Mouse (Mus musculus) midbrain, embryonic 16.5 days (tissue): ENCODE measurements at regions not wholly inside any gene's neighbourhood (a gene's known extent, or its start where the extent isn't known, plus 50 kb on each side); places are given as distances from the start of the nearest gene placed in this dataset.

ENCODE experiments used
- ATAC-seq: fragments of 200-750 bp; cut with Nextera tagmentation; 2 replicates; pipeline ENCODE4 v1.8.0; 2017; ENCODE audit warnings: moderate TSS enrichment
- H3K27ac ChIP-seq: fragments of 300-500 bp; sonication (generic); 2 replicates; pipeline ENCODE4 v1.5.1; 2014; ENCODE audit warnings: mild to moderate bottlenecking, low read length, mixed read lengths
- H3K27me3 ChIP-seq: fragments of 300-500 bp; sonication (generic); 2 replicates; pipeline ENCODE4 v1.6.1; 2014; ENCODE audit warnings: low read depth, low read length, mixed read lengths; ENCODE audit not compliant: control insufficient read depth, insufficient read depth
- H3K36me3 ChIP-seq: fragments of 300-500 bp; sonication (generic); 2 replicates; pipeline ENCODE4 v1.6.1; 2014; ENCODE audit warnings: mild to moderate bottlenecking, low read length, moderate library complexity, mixed read lengths; ENCODE audit not compliant: control insufficient read depth, insufficient read depth
- H3K4me1 ChIP-seq: fragments of 300-500 bp; sonication (generic); 2 replicates; pipeline ENCODE4 v1.6.1; 2014; ENCODE audit warnings: mild to moderate bottlenecking, low read length, mixed read lengths; ENCODE audit not compliant: control insufficient read depth, insufficient read depth
- H3K4me2 ChIP-seq: fragments of 300-500 bp; sonication (generic); 2 replicates; pipeline ENCODE4 v1.6.1; 2014; ENCODE audit warnings: mild to moderate bottlenecking, low read length, mixed read lengths
- H3K4me3 ChIP-seq: fragments of 300-500 bp; sonication (generic); 2 replicates; pipeline ENCODE4 v1.5.1; 2014; ENCODE audit warnings: low read depth, mild to moderate bottlenecking, low read length, moderate library complexity, mixed read lengths
- H3K9ac ChIP-seq: fragments of 300-500 bp; sonication (generic); 2 replicates; pipeline ENCODE4 v1.6.1; 2014; ENCODE audit warnings: low read depth, low read length, mixed read lengths
- H3K9me3 ChIP-seq: fragments of 300-500 bp; sonication (generic); replicated peaks from 2 replicates; pipeline ENCODE4 v1.6.1; 2014; ENCODE audit warnings: mild to moderate bottlenecking, low read length, mixed read lengths; ENCODE audit not compliant: control insufficient read depth, poor library complexity, severe bottlenecking
- WGBS: fragments of 180-500 bp; shearing (Covaris S2); extraction: QIAGEN DNeasy Blood & Tissue Kit; methylation state at CpG from one replicate; pipeline ENCODE4 v1.1.7; 2014; 5-methylcytosine and 5-hydroxymethylcytosine counted together

DNA sequence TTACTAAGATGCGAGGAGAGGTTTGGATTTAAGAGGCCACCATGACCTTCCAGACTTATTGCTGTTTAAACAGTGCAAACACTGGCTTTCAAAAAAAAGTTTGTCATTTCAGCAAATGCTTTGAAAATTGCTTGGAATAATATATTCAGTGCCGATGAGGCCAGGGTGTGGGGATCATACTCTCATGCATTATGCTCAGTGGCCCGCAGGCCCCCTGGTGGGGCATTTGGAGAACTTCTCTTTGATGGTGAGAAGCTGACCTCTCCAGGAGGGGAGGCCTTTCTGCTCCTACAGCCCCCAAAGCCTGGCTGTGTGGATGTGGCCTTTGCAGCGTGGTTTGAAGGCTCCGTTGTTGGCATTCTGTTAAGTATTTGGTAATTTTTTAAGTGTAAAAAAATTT lies 138.1 kb upstream of the Pitx1 start:
- Histone ChIP-seq H3K4me1 (peaks cover 2% of the 10 kb centered on the region; the same call in 1 of the 2 replicates), H3K9me3 (no peaks in the 10 kb centered on the region), H3K4me2 (no peak overlapping the region), H3K36me3 (no peaks in the 10 kb centered on the region), H3K4me3 (no peak overlapping the region), H3K27ac (no peak overlapping the region), H3K9ac (no peak overlapping the region), H3K27me3 (no peaks in the 10 kb centered on the region)
- ATAC-seq, result no peak
- WGBS, result 45% methylated on average over 5 of the region's 5 CpGs

DNA sequence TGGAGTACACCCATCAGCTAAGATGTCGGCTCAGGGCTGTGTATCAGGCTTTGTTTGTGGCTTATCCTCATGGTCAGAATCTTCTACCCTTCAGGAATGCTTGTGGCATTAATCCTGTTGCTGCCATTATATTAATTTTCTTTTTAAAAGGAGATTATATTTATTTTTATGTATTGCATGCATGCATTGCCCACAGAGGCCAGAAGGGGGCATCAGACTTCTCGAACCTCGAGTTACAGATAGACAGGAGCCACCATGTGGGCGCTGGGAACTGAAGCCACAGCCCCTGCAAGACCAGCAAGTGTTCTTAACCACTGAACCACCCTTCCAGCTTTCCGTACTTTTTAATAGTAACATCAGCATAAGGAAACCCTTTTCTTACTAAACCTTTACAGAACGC lies 134.7 kb upstream of the Pitx1 start:
- H3K27me3 ChIP-seq, result peaks cover 2% of the 10 kb centered on the region; the same call in 1 of the 2 replicates
- no peak overlapping the region for H3K4me2 ChIP-seq
- ATAC-seq, result no peak
- H3K4me1 ChIP-seq, result no peaks in the 10 kb centered on the region
- H3K4me3 ChIP-seq, result no peak overlapping the region
- no peak overlapping the region for H3K9ac ChIP-seq
- H3K36me3 ChIP-seq, result no peaks in the 10 kb centered on the region
- H3K27ac ChIP-seq, result no peak overlapping the region
- 88% methylated on average over 6 of the region's 6 CpGs for WGBS
- no peaks in the 10 kb centered on the region for H3K9me3 ChIP-seq

DNA sequence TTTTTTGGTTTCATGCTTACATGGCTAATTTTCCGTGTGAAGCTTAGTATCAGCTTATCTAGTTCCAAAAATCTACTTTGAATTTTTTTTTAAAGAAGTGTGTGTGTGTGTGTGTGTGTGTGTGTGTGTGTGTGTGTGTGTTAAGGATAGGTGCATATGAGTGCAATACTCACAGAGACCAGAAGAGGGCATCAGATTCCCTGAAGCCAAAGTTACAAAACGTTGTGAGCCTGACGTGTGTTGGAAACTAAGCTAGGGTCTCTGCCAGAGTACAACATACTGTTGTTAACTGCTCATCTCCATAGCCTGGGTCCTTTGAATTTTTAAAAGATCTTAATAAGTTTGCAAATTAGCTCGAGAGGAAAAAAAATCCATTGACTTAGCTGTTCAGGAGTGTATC lies 133.5 kb upstream of the Pitx1 start:
- no peaks in the 10 kb centered on the region for H3K36me3 ChIP-seq
- no peaks in the 10 kb centered on the region for H3K9me3 ChIP-seq
- no peak overlapping the region for H3K4me2 ChIP-seq
- 85% methylated on average over 4 of the region's 4 CpGs for WGBS
- H3K4me1 ChIP-seq, result no peaks in the 10 kb centered on the region
- peaks cover 5% of the 10 kb centered on the region; the same call in 1 of the 2 replicates for H3K27me3 ChIP-seq
- no peak overlapping the region for H3K27ac ChIP-seq
- no peak overlapping the region for H3K4me3 ChIP-seq
- no peak overlapping the region for H3K9ac ChIP-seq
- ATAC-seq, result no peak

DNA sequence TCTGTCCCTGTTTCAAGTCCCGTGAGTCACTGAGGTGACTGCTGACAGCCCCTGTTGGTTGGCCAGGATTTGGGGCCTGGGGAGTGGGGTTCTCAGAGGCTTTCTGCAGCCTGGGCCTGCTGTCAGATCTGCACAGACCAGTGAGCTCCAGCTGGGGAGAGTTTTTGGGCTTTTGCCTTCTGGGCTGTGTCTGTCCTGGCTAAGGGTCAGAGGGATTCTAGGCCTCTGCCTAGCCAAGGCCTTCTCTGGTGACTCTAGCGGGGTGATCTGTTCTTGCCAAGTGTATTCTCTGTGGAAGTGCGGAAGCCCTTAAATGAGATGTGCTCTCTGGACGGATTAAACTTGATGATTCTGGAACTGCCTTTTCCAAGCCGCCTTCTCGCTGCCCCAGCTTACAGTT lies 131.2 kb upstream of the Pitx1 start:
- Histone ChIP-seq H3K27me3 (peaks cover 22% of the 10 kb centered on the region; the same call in 1 of the 2 replicates), H3K9me3 (no peaks in the 10 kb centered on the region), H3K4me1 (peaks cover 9% of the 10 kb centered on the region), H3K36me3 (no peaks in the 10 kb centered on the region), H3K27ac (no peak overlapping the region), H3K4me3 (no peak overlapping the region), H3K4me2 (no peak overlapping the region), H3K9ac (no peak overlapping the region)
- ATAC-seq, result no peak
- WGBS, result 77% methylated on average over 6 of the region's 6 CpGs

DNA sequence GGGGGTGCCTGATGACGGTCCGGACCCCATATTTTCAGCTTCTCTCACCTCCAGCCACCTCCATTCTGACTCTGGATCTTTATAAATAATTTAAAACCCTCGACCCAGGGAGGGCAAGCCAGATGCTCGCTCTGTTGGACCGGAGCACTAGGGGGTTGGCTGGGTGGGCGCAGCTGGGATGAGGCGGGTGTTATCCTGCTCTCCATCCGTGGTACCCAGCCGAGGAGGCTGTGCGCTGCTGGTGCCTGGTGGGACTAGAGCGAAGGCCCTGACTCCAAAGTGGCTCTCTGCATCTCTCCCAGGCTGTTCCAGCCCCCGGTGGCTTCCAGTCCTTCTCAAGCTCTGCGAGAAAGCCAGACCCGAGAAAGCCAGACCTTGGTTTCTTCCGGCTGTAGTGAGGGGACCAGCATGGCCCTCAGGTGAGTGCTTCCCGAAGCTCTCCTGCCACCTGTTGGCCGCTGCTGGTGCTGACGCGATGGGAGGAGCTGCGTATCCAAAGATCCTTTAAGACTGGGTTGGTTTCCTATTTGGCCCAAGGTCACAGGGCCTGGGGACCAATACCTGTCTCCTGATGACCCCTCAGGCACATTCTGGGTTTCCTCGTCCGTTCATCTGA lies 127.1 kb upstream of the Pitx1 start:
- Histone ChIP-seq H3K27me3 (peaks cover 25% of the 10 kb centered on the region; the same call in 1 of the 2 replicates), H3K4me2 (peak overlapping the region; percentile 56), H3K27ac (no peak overlapping the region), H3K4me3 (peak overlapping the region; percentile 25), H3K4me1 (peaks cover 10% of the 10 kb centered on the region), H3K9ac (peak overlapping the region; percentile 37), H3K36me3 (no peaks in the 10 kb centered on the region), H3K9me3 (no peaks in the 10 kb centered on the region)
- ATAC-seq, result peak; percentile 86
- 4% methylated on average over 22 of the region's 22 CpGs for WGBS

DNA sequence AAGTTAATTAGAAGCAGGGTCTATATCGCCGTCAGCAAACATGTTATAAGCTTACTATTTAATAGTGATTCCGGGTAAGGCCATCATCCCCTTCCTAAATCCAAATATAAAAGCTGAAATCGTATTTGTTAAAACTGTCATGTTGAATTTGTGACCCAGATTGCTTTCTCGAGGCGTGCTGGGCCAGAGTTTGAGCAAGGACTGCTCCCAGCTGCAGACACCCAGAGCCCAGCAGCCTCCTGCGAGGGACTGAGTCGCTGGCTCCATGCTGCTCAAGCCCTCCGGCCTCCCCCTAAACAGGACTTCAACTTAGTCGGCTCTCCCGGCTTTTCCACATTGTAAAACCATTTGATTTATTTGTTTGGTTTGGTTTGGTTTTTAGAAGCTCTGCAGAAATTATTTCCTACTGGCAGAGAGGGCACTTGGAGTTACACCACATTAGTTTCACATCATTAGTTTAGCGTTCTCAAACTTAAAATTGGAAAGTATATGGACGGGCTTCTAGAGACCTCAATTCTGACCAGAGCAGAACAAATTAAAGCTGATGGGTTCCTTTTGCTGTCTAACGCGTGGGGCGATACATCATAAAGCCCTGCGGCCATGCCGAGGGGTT lies 126.4 kb upstream of the Pitx1 start:
- 8% methylated on average over 18 of the region's 18 CpGs for WGBS
- Histone ChIP-seq H3K9ac (0 out of 2 replicates have a peak overlapping the region, but pooled peaks have one; percentile 10), H3K4me3 (peak overlapping the region; percentile 25), H3K9me3 (no peaks in the 10 kb centered on the region), H3K4me2 (peak overlapping the region; percentile 56), H3K27ac (no peak overlapping the region), H3K36me3 (no peaks in the 10 kb centered on the region), H3K27me3 (peaks cover 25% of the 10 kb centered on the region; the same call in 1 of the 2 replicates), H3K4me1 (peaks cover 10% of the 10 kb centered on the region)
- ATAC-seq, result no peak

DNA sequence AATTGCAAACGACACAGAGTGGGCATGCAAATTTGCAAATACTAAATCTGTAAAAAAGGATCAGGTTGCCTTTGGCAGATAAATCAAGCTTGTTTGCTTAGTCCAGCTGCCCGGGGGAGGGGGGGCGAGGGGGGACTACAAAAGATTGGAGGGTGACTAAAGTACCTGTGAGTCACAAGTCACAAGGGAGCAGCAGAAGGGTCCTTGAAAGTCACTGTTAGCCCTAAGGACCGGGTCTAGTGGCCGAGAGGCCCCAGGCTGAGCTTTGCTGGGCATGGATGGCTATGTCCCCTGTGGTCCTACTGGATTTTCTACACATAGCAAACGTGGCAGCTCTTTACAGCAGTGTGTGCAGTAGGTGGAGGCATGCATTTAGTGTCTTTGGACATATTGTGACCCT lies 118.4 kb upstream of the Pitx1 start:
- Histone ChIP-seq H3K27me3 (no peaks in the 10 kb centered on the region), H3K4me1 (no peaks in the 10 kb centered on the region), H3K9ac (no peak overlapping the region), H3K4me2 (no peak overlapping the region), H3K36me3 (no peaks in the 10 kb centered on the region), H3K4me3 (no peak overlapping the region), H3K9me3 (no peaks in the 10 kb centered on the region), H3K27ac (no peak overlapping the region)
- ATAC-seq, result no peak
- WGBS, result 73% methylated on average over 6 of the region's 6 CpGs

DNA sequence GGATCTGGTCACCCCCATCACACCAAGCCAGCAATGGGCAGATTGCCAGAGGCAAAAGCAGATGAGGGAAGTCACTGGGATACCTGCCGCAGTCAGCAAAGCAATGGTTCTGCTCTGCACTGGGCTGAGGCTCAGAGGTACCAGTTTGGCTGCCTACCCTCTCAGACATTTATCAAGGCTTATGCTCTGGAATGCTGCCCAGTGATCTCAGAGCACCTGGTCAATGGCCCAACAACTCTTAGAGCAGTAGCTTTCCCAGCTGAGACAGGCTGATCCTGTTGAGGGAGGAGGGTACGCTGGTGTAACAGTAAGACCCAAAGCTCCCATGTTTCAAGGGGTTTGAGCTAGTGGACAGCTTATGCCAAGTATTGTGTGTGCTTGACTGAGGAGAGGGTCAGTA lies 117.4 kb upstream of the Pitx1 start:
- no peaks in the 10 kb centered on the region for H3K36me3 ChIP-seq
- no peak overlapping the region for H3K27ac ChIP-seq
- H3K4me1 ChIP-seq, result no peaks in the 10 kb centered on the region
- 96% methylated on average over 2 of the region's 2 CpGs for WGBS
- no peaks in the 10 kb centered on the region for H3K9me3 ChIP-seq
- H3K27me3 ChIP-seq, result no peaks in the 10 kb centered on the region
- no peak overlapping the region for H3K4me2 ChIP-seq
- no peak overlapping the region for H3K9ac ChIP-seq
- no peak overlapping the region for H3K4me3 ChIP-seq
- no peak for ATAC-seq

DNA sequence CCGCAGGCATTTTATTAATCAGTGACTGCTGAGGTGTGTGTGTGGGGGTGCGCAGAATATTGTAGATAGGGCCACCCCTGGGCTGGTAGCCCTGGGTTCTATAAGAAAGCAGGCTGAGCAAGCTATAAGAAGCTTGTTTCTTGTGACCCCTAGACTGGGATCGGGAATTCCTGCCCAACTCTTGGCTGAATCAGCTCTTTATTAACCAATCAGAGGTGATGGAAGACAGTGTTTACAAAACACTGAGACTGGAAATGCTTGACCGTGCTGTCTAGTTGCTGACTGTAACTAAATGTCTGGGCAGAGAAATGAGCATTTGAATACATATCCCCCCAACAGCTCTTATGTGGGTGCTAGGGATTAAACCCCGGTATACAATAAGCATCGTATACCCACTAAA lies 114.8 kb upstream of the Pitx1 start:
- Histone ChIP-seq H3K9me3 (no peaks in the 10 kb centered on the region), H3K27me3 (no peaks in the 10 kb centered on the region), H3K4me2 (no peak overlapping the region), H3K36me3 (no peaks in the 10 kb centered on the region), H3K9ac (no peak overlapping the region), H3K4me3 (no peak overlapping the region), H3K27ac (no peak overlapping the region), H3K4me1 (no peaks in the 10 kb centered on the region)
- ATAC-seq, result no peak
- 87% methylated on average over 6 of the region's 6 CpGs for WGBS
